Mouse (Mus musculus) MEL (cell line): ENCODE results near the gene Barx2. TPM values are rescaled to one million over a fixed set of nuclear protein-coding genes. Genes with fewer than 3 reads are reported as not detected.

Experiments
- DNase-seq: peaks from one replicate; pipeline ENCODE4 v3.0.0; 2011; ENCODE audit warnings: low read depth, low spot score
- H3K27ac ChIP-seq: 2 replicates; pipeline ENCODE4 v1.5.1; 2012; ENCODE audit warnings: low read depth, mild to moderate bottlenecking, control low read depth, low read length, moderate library complexity; ENCODE audit not compliant: control insufficient read depth
- H3K27me3 ChIP-seq, 2 experiments: fragments of 150-350 bp in 1 of 2; sonication (generic) in 1 of 2; 2 replicates each; pipeline ENCODE4 v1.6.1; 2012; ENCODE audit warnings: low read length in 2 of 2, mild to moderate bottlenecking in 2 of 2, improper control_type of control experiment in 1 of 2, moderate library complexity in 1 of 2; ENCODE audit not compliant: insufficient read depth in 2 of 2, control insufficient read depth in 1 of 2
- H3K36me3 ChIP-seq, 2 experiments: 2 replicates each; pipeline ENCODE4 v1.6.1; 2012 to 2014; ENCODE audit warnings: low read length in 2 of 2, improper control_type of control experiment in 1 of 2, inconsistent platforms in 1 of 2, mild to moderate bottlenecking in 1 of 2; ENCODE audit not compliant: insufficient read depth in 2 of 2, control insufficient read depth in 1 of 2
- H3K4me1 ChIP-seq, 2 experiments: fragments of 150-350 bp in 1 of 2; sonication (generic) in 1 of 2; 2 replicates each; pipeline ENCODE4 v1.6.1; 2012; ENCODE audit warnings: low read length in 2 of 2, improper control_type of control experiment in 1 of 2, mild to moderate bottlenecking in 1 of 2; ENCODE audit not compliant: insufficient read depth in 2 of 2, control insufficient read depth in 1 of 2
- H3K4me3 ChIP-seq, 2 experiments: fragments of 150-350 bp in 1 of 2; sonication (generic) in 1 of 2; 2 replicates each; pipeline ENCODE4 v1.5.1; 2012; ENCODE audit warnings: low read depth in 2 of 2, low read length in 2 of 2, mild to moderate bottlenecking in 2 of 2, moderate library complexity in 2 of 2, control low read depth in 1 of 2, improper control_type of control experiment in 1 of 2; ENCODE audit not compliant: control insufficient read depth in 1 of 2, insufficient read depth in 1 of 2
- H3K79me2 ChIP-seq: 2 replicates; pipeline ENCODE4 v1.6.1; 2012; ENCODE audit warnings: mild to moderate bottlenecking, low read length, moderate library complexity; ENCODE audit not compliant: control insufficient read depth, poor library complexity, insufficient read depth
- H3K9ac ChIP-seq: 2 replicates; pipeline ENCODE4 v1.6.1; 2012; ENCODE audit warnings: low read depth, mild to moderate bottlenecking, control low read depth, low read length, moderate library complexity; ENCODE audit not compliant: control insufficient read depth, poor library complexity, severe bottlenecking
- H3K9me3 ChIP-seq: fragments of 150-350 bp; sonication (generic); replicated peaks from 2 replicates; pipeline ENCODE4 v1.6.1; 2012; ENCODE audit warnings: mild to moderate bottlenecking, low read length, improper control_type of control experiment, moderate library complexity; ENCODE audit not compliant: insufficient read depth
- BHLHE40 ChIP-seq: IDR thresholded peaks from 2 replicates; pipeline ENCODE4 v1.6.1; 2012; ENCODE audit warnings: low read depth, mild to moderate bottlenecking, inconsistent platforms, low read length, improper control_type of control experiment, borderline replicate concordance
- CHD2 ChIP-seq: IDR thresholded peaks from 2 replicates; pipeline ENCODE4 v1.6.1; 2011; ENCODE audit warnings: low read length, improper control_type of control experiment
- CTCF ChIP-seq, 3 experiments: IDR thresholded peaks in 2 of 3; conservative IDR thresholded peaks in 1 of 3; 2 replicates each; pipeline ENCODE4 v1.5.1; 2011 to 2012; ENCODE audit warnings: low read length in 3 of 3, low read depth in 2 of 3, mild to moderate bottlenecking in 2 of 3, improper control_type of control experiment in 1 of 3, inconsistent platforms in 1 of 3, mixed read lengths in 1 of 3, moderate library complexity in 1 of 3; ENCODE audit not compliant: control insufficient read depth in 1 of 3, insufficient read depth in 1 of 3, poor library complexity in 1 of 3, severe bottlenecking in 1 of 3
- E2F4 ChIP-seq: IDR thresholded peaks from 2 replicates; pipeline ENCODE4 v1.6.1; 2011; ENCODE audit warnings: low read depth, low read length, improper control_type of control experiment, borderline replicate concordance
- EP300 ChIP-seq, 2 experiments: IDR thresholded peaks; 2 replicates each; pipeline ENCODE4 v1.6.1; 2011; ENCODE audit warnings: improper control_type of control experiment in 2 of 2, low read length in 2 of 2, low read depth in 1 of 2, mild to moderate bottlenecking in 1 of 2
- GATA1 ChIP-seq: IDR thresholded peaks from 2 replicates; pipeline ENCODE4 v1.6.1; 2011; ENCODE audit warnings: low read depth, low read length, improper control_type of control experiment
- HCFC1 ChIP-seq: IDR thresholded peaks from 2 replicates; pipeline ENCODE4 v1.6.1; 2012; ENCODE audit warnings: low read depth, mild to moderate bottlenecking, inconsistent platforms, low read length, improper control_type of control experiment, moderate library complexity
- JUND ChIP-seq: IDR thresholded peaks from 2 replicates; pipeline ENCODE4 v1.6.1; 2011; ENCODE audit warnings: low read depth, mild to moderate bottlenecking, improper control_type of control experiment, low read length
- KAT2A ChIP-seq: conservative IDR thresholded peaks from 2 replicates; pipeline ENCODE4 v1.6.1; 2012; ENCODE audit warnings: low read depth, low read length, improper control_type of control experiment, inconsistent platforms
- MAX ChIP-seq: IDR thresholded peaks from 2 replicates; pipeline ENCODE4 v1.6.1; 2011; ENCODE audit warnings: low read length, improper control_type of control experiment
- MYB ChIP-seq: IDR thresholded peaks from 2 replicates; pipeline ENCODE4 v1.6.1; 2011; ENCODE audit warnings: mild to moderate bottlenecking, low read depth, low read length, improper control_type of control experiment
- POLR2A ChIP-seq, 2 experiments: IDR thresholded peaks; 2 replicates each; pipeline ENCODE4 v1.6.1; 2011 to 2012; ENCODE audit warnings: low read length in 2 of 2, mild to moderate bottlenecking in 2 of 2, control low read depth in 1 of 2, improper control_type of control experiment in 1 of 2, low read depth in 1 of 2, moderate library complexity in 1 of 2; ENCODE audit not compliant: control insufficient read depth in 1 of 2, insufficient read depth in 1 of 2, poor library complexity in 1 of 2
- POLR2AphosphoS2 ChIP-seq: IDR thresholded peaks from 2 replicates; pipeline ENCODE4 v1.6.1; 2011; ENCODE audit warnings: low read length, improper control_type of control experiment
- POLR2AphosphoS5 ChIP-seq: IDR thresholded peaks from 2 replicates; pipeline ENCODE4 v1.6.1; 2012; ENCODE audit warnings: low read depth, borderline replicate concordance, mild to moderate bottlenecking, inconsistent platforms, low read length, moderate library complexity, mixed read lengths
- RAD21 ChIP-seq: IDR thresholded peaks from 2 replicates; pipeline ENCODE4 v1.6.1; 2011; ENCODE audit warnings: mild to moderate bottlenecking, low read depth, low read length, improper control_type of control experiment
- RCOR1 ChIP-seq: IDR thresholded peaks from 2 replicates; pipeline ENCODE4 v1.6.1; 2012; ENCODE audit warnings: low read depth, mild to moderate bottlenecking, inconsistent platforms, low read length, improper control_type of control experiment
- SMC3 ChIP-seq: IDR thresholded peaks from 2 replicates; pipeline ENCODE4 v1.6.1; 2011; ENCODE audit warnings: low read depth, low read length, improper control_type of control experiment
- TAL1 ChIP-seq: IDR thresholded peaks from 2 replicates; pipeline ENCODE4 v1.6.1; 2012; ENCODE audit warnings: mild to moderate bottlenecking, inconsistent platforms, low read length, moderate library complexity, mixed read lengths
- TBP ChIP-seq: IDR thresholded peaks from 2 replicates; pipeline ENCODE4 v1.8.0; 2011; ENCODE audit warnings: low read depth, low read length, improper control_type of control experiment
- UBTF ChIP-seq: IDR thresholded peaks from 2 replicates; pipeline ENCODE4 v1.6.1; 2012; ENCODE audit warnings: low read depth, mild to moderate bottlenecking, inconsistent platforms, low read length, improper control_type of control experiment, moderate library complexity, borderline replicate concordance; ENCODE audit not compliant: insufficient read depth
- ZMIZ1 ChIP-seq: IDR thresholded peaks from 2 replicates; pipeline ENCODE4 v1.6.1; 2012; ENCODE audit warnings: low read depth, mild to moderate bottlenecking, inconsistent platforms, low read length, improper control_type of control experiment, moderate library complexity
- polyA plus RNA-seq, 2 experiments: library from polyadenylated mRNA; stranded (reverse) in 1 of 2; unstranded in 1 of 2; fragments of >175 nt in 1 of 2; fragments of >200 nt in 1 of 2; gene quantifications; 2 replicates each; pipeline versions ENCODE4 v1.2.1 to v1.2.4; 2012; ENCODE audit warnings: low replicate concordance in 2 of 2, low read depth in 1 of 2; ENCODE audit not compliant: insufficient read length in 2 of 2, insufficient read depth in 1 of 2, missing spikeins in 1 of 2
- total RNA-seq: library from RNA; depleted of rRNA; stranded (reverse); fragments of 300-350 nt; gene quantifications from 2 replicates; pipeline ENCODE4 v1.2.3, GENCODE M21; 2012

The Barx2 gene
- total and polyA plus RNA-seq, 3 experiments, result not detected

GRCm38 (mm10) chr9:31914871-31915270 lies 1.6 kb upstream of the Barx2 start:
- DNase-seq, result no peak

GRCm38 (mm10) chr9:31913739-31914591 lies 703 bp upstream of the Barx2 start:
- Histone ChIP-seq H3K4me3 (no peak overlapping the region), H3K27me3 (no peaks in the 10 kb centered on the region), H3K36me3 (no peaks in the 10 kb centered on the region), H3K9ac (no peak overlapping the region), H3K9me3 (no peaks in the 10 kb centered on the region), H3K27ac (no peak overlapping the region), H3K4me1 (no peaks in the 10 kb centered on the region), H3K79me2 (no peaks in the 10 kb centered on the region)
- TF ChIP-seq UBTF (no peak), BHLHE40 (no peak), CTCF (IDR thresholded peaks at IDR 0.05 in 2 of 3, conservative IDR thresholded peaks at IDR 0.05 in 1 of 3; ENCODE audit: control insufficient read depth in 1 of 3, insufficient read depth in 1 of 3, low read depth in 2 of 3, low read length in 3 of 3, poor library complexity in 1 of 3, severe bottlenecking in 1 of 3) (no peak), EP300 (IDR thresholded peaks at IDR 0.05; ENCODE audit: low read depth in 1 of 2, low read length in 2 of 2) (no peak), ZMIZ1 (no peak), RCOR1 (no peak), RAD21 (no peak), MAX (no peak), MYB (no peak), JUND (no peak), POLR2AphosphoS2 (no peak), KAT2A (no peak), SMC3 (no peak)
- no peak for DNase-seq

More at GRCm38 (mm10) chr9:31914871-31915270, 1.6 kb upstream of the Barx2 start:
- Histone ChIP-seq H3K9me3 (no peaks in the 10 kb centered on the region), H3K4me3 (no peak overlapping the region), H3K4me1 (no peaks in the 10 kb centered on the region), H3K79me2 (no peaks in the 10 kb centered on the region), H3K27me3 (no peaks in the 10 kb centered on the region), H3K9ac (no peak overlapping the region), H3K27ac (no peak overlapping the region), H3K36me3 (no peaks in the 10 kb centered on the region)
- no peak for TF ChIP-seq SMC3
- no peak for TF ChIP-seq POLR2AphosphoS5
- TF ChIP-seq RCOR1, result no peak
- TF ChIP-seq MYB, result no peak
- TF ChIP-seq HCFC1, result no peak
- TF ChIP-seq UBTF, result no peak
- no peak for TF ChIP-seq CHD2
- no peak for TF ChIP-seq POLR2A (IDR thresholded peaks at IDR 0.05; ENCODE audit: control insufficient read depth in 1 of 2, insufficient read depth in 1 of 2, low read depth in 1 of 2, low read length in 2 of 2, poor library complexity in 1 of 2)
- TF ChIP-seq GATA1, result no peak
- TF ChIP-seq TBP, result no peak
- no peak for TF ChIP-seq TAL1
- no peak for TF ChIP-seq JUND
- TF ChIP-seq MAX, result no peak
- TF ChIP-seq E2F4, result no peak
